Mouse (Mus musculus): Measurements from ENCODE around the gene Doc2g.

The Doc2g gene

GRCm38 (mm10) chr19:4051741-4052515, 48.8 kb downstream of the Doc2g start:
- peak; percentile 52 to 55 for DNase-seq (ENCODE audit: low spot score in 2 of 2)

- no peak for DNase-seq (ENCODE audit: low spot score in 2 of 2)
Observed at GRCm38 (mm10) chr19:4052516-4053030, 49.5 kb downstream of the Doc2g start.

GRCm38 (mm10) chr19:4054613-4055012, 51.5 kb downstream of the Doc2g start:
- no peak for DNase-seq (ENCODE audit: low spot score in 2 of 2)

- no peak for DNase-seq (ENCODE audit: low spot score in 2 of 2)
Observed at GRCm38 (mm10) chr19:4055216-4055946, 52.3 kb downstream of the Doc2g start.

- no peak for DNase-seq (ENCODE audit: low spot score in 2 of 2)
Observed at GRCm38 (mm10) chr19:4055947-4056693, 53.0 kb downstream of the Doc2g start.

Data from right cerebral cortex, adult 2 months (tissue).